Mouse (Mus musculus): ENCODE results near the gene Hepacam2.

DNA sequence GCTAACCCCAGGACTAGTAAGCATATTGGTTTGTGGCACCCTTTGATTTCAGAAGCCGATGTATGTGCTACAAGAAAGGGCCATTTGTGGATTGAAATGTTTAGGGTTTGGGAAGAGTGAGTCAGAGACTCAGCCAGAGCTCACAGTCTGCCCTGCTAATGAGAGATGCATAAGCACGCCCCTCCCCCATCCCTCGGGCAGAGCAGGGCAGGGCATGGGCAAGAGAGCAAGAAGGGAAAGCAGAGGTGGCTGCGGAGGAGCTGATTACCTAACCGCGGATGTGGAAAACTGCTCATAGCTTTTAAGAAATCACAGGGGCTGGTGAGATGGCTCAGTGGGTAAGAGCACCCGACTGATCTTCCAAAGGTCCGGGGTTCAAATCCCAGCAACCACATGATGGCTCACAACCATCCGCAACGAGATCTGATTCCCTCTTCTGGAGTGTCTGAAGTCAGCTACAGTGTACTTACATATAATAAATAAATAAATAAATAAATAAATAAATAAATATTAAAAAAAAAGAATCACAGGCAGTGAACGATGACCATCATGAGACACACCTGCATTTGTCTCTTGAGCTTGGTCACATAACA lies 42.1 kb downstream of the Hepacam2 start:
- TF ChIP-seq CTCF (IDR thresholded peaks at IDR 0.05; ENCODE audit: borderline replicate concordance, insufficient read depth, low read length) (no peak), POLR2A (IDR thresholded peaks at IDR 0.05; ENCODE audit: low read depth, low read length) (no peak)

All from embryonic fibroblast, embryonic 13.5 days (primary cell).